Mouse (Mus musculus): ENCODE measurements around the gene Kif3b. TPM values are rescaled to one million over a fixed set of nuclear protein-coding genes. Genes with fewer than 3 reads are reported as not detected.
"Not testable (repeated sequence)": the region's sequence is repeated elsewhere in the genome, so short reads cannot be mapped to it uniquely, and the experiment has no call there.

The Kif3b gene
- total and polyA plus RNA-seq, 3 experiments: 3.8 to 8.2 (median 7.7) TPM

DNA sequence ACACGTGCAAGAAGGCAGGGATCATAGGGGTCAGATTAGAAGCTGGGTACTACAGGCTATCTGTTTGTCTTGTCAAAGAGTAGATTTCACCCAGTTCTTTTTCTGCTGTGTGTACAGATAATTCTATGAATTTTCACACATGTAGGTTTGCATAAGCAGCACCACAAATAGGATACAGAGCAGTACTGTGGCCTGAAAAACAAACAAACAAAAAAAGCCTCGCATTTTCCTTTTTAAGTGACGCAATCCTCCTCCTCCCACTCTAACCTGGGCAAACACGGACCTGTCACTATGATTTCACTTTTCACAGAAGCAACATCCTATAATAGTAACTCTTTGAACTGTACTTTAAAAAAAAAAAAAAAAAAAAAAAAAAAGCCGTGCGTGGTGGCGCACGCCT, 14.8 kb upstream of the Kif3b start:
- no peak for TF ChIP-seq CTCF (IDR thresholded peaks at IDR 0.05)
- no peaks in the 10 kb centered on the region for H3K79me2 ChIP-seq (replicated peaks; ENCODE audit: control insufficient read depth, insufficient read depth, low read length)
- H3K36me3 ChIP-seq (ENCODE audit: control insufficient read depth, insufficient read depth, low read length): no peaks in the 10 kb centered on the region
- no peak overlapping the region for H3K9ac ChIP-seq (ENCODE audit: low read depth, low read length)
- H3K4me3 ChIP-seq: no peak overlapping the region
- no peak overlapping the region for H3K27ac ChIP-seq
- DNase-seq: no peak
- intact Hi-C loops (cut with DNase I): no loop called here
- H3K4me1 ChIP-seq (ENCODE audit: control insufficient read depth, insufficient read depth, low read length): no peaks in the 10 kb centered on the region
- H3K27me3 ChIP-seq (ENCODE audit: control insufficient read depth, insufficient read depth, low read length): no peaks in the 10 kb centered on the region
- 85% methylated on average over 8 of the region's 8 CpGs for WGBS

DNA sequence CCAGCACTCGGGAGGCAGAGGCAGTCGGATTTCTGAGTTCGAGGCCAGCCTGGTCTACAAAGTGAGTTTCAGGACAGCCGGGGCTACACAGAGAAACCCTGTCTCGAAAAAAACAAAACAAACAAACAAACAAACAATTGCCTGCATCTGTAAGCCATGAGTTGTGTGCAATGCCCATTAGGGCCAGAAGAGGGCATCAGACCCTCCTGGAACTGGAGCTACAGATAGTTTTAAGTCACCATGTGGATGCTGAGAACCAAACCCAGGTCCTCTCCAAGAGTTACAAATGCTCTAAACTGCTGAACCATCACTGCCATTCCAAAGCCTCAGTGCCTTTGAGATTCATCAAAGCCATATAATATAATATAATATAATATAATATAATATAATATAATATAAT, 14.4 kb upstream of the Kif3b start:
- WGBS: 95% methylated on average over 5 of the region's 5 CpGs
- intact Hi-C loops (cut with DNase I): not testable (repeated sequence)

DNA sequence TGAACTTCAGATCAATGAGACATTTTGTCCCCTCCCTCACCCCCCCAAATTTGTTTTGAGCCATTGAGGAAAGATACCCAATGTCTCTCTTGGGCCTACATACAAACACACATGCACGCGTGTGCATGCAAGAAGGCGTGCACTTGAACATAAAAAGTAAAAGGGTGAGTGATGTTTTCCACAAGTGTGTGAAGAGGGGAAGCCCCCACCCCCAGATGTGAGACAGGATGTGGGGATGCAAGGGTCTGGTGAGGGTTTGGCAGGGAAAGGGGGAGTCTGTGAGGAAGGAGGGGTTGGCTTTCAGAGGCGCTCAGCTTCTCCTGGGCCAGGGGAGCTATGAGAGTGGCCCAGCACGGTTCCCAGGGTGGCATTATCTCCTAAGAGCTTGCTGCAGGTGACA, 12.9 kb upstream of the Kif3b start:
- H3K27me3 ChIP-seq (ENCODE audit: control insufficient read depth, insufficient read depth, low read length): no peaks in the 10 kb centered on the region
- no peak overlapping the region for H3K9ac ChIP-seq (ENCODE audit: low read depth, low read length)
- no peaks in the 10 kb centered on the region for H3K36me3 ChIP-seq (ENCODE audit: control insufficient read depth, insufficient read depth, low read length)
- WGBS: 86% methylated on average over 5 of the region's 5 CpGs
- no peak overlapping the region for H3K4me3 ChIP-seq
- H3K79me2 ChIP-seq (replicated peaks; ENCODE audit: control insufficient read depth, insufficient read depth, low read length): no peaks in the 10 kb centered on the region
- TF ChIP-seq POLR2A (IDR thresholded peaks at IDR 0.05; ENCODE audit: insufficient read depth, low read depth, low read length): no peak
- no peak for TF ChIP-seq CTCF (IDR thresholded peaks at IDR 0.05)
- TF ChIP-seq EP300 (IDR thresholded peaks at IDR 0.05; ENCODE audit: insufficient read depth, low read depth, low read length): no peak
- H3K4me1 ChIP-seq (ENCODE audit: control insufficient read depth, insufficient read depth, low read length): no peaks in the 10 kb centered on the region
- intact Hi-C loops (cut with DNase I): no loop called here
- no peak for DNase-seq
- no peak overlapping the region for H3K27ac ChIP-seq

More for the DNA sequence above, 14.4 kb upstream of the Kif3b start:
- H3K27me3 ChIP-seq (ENCODE audit: control insufficient read depth, insufficient read depth, low read length); H3K4me1 ChIP-seq (ENCODE audit: control insufficient read depth, insufficient read depth, low read length); DNase-seq; H3K27ac ChIP-seq; H3K9ac ChIP-seq (ENCODE audit: low read depth, low read length); H3K79me2 ChIP-seq (replicated peaks; ENCODE audit: control insufficient read depth, insufficient read depth, low read length); H3K36me3 ChIP-seq (ENCODE audit: control insufficient read depth, insufficient read depth, low read length); H3K4me3 ChIP-seq: not testable (repeated sequence)
- TF ChIP-seq CTCF (IDR thresholded peaks at IDR 0.05): peak; percentile 19; the same call in 1 of the 2 replicates

DNA sequence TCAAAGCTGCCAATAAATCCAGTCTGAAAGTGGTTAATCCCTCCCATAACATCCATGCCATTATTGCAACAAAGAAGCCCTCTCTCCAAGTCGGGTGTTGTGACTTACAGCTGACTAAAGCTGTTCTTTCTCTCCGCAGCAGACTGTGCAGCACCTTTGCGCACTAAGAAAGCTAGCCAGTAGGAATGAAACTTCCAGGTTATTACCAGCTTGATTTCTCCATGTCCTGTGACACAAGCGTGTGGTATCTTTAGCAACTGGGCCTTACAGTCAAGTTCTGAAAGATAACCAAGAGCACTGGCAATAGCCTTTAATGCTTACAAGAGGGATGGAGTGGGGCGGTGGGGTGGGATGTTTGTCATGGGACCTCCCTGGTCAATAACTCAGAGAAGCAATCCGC, 7.3 kb upstream of the Kif3b start:
- WGBS: 85% methylated on average over 6 of the region's 6 CpGs
- H3K4me3 ChIP-seq: no peak overlapping the region

GRCm38 (mm10) chr2:153286524-153286923, 4.7 kb upstream of the Kif3b start:
- WGBS: 83% methylated on average over 4 of the region's 4 CpGs
- H3K4me1 ChIP-seq (ENCODE audit: control insufficient read depth, insufficient read depth, low read length): peaks cover 2% of the 10 kb centered on the region; the same call in 1 of the 2 replicates
- no peak for TF ChIP-seq CTCF (IDR thresholded peaks at IDR 0.05)
- TF ChIP-seq EP300 (IDR thresholded peaks at IDR 0.05; ENCODE audit: insufficient read depth, low read depth, low read length): no peak
- no peak for TF ChIP-seq POLR2A (IDR thresholded peaks at IDR 0.05; ENCODE audit: insufficient read depth, low read depth, low read length)
- no peak overlapping the region for H3K4me3 ChIP-seq
- H3K79me2 ChIP-seq (replicated peaks; ENCODE audit: control insufficient read depth, insufficient read depth, low read length): peaks cover 3% of the 10 kb centered on the region; the same call in 1 of the 2 replicates
- no peaks in the 10 kb centered on the region for H3K36me3 ChIP-seq (ENCODE audit: control insufficient read depth, insufficient read depth, low read length)
- H3K9ac ChIP-seq (ENCODE audit: low read depth, low read length): no peak overlapping the region
- DNase-seq: no peak
- no peak overlapping the region for H3K27ac ChIP-seq
- no peaks in the 10 kb centered on the region for H3K27me3 ChIP-seq (ENCODE audit: control insufficient read depth, insufficient read depth, low read length)
- intact Hi-C loops (cut with DNase I): no loop called here

More for the DNA sequence above, 7.3 kb upstream of the Kif3b start:
- H3K27ac ChIP-seq: no peak overlapping the region
- intact Hi-C loops (cut with DNase I): no loop called here
- H3K4me1 ChIP-seq (ENCODE audit: control insufficient read depth, insufficient read depth, low read length): no peaks in the 10 kb centered on the region
- DNase-seq: no peak
- TF ChIP-seq POLR2A (IDR thresholded peaks at IDR 0.05; ENCODE audit: insufficient read depth, low read depth, low read length): no peak
- no peak for TF ChIP-seq EP300 (IDR thresholded peaks at IDR 0.05; ENCODE audit: insufficient read depth, low read depth, low read length)
- no peak for TF ChIP-seq CTCF (IDR thresholded peaks at IDR 0.05)
- H3K9ac ChIP-seq (ENCODE audit: low read depth, low read length): no peak overlapping the region
- H3K27me3 ChIP-seq (ENCODE audit: control insufficient read depth, insufficient read depth, low read length): no peaks in the 10 kb centered on the region
- H3K36me3 ChIP-seq (ENCODE audit: control insufficient read depth, insufficient read depth, low read length): no peaks in the 10 kb centered on the region
- no peaks in the 10 kb centered on the region for H3K79me2 ChIP-seq (replicated peaks; ENCODE audit: control insufficient read depth, insufficient read depth, low read length)

GRCm38 (mm10) chr2:153287835-153288234, 3.4 kb upstream of the Kif3b start:
- Histone ChIP-seq H3K79me2 (replicated peaks; ENCODE audit: control insufficient read depth, insufficient read depth, low read length) (peaks cover 4% of the 10 kb centered on the region; the same call in 1 of the 2 replicates), H3K27me3 (ENCODE audit: control insufficient read depth, insufficient read depth, low read length) (no peaks in the 10 kb centered on the region), H3K4me1 (ENCODE audit: control insufficient read depth, insufficient read depth, low read length) (peaks cover 5% of the 10 kb centered on the region), H3K9ac (ENCODE audit: low read depth, low read length) (no peak overlapping the region), H3K4me3 (no peak overlapping the region), H3K27ac (no peak overlapping the region), H3K36me3 (ENCODE audit: control insufficient read depth, insufficient read depth, low read length) (no peaks in the 10 kb centered on the region)
- intact Hi-C loops (cut with DNase I): no loop called here
- TF ChIP-seq CTCF (IDR thresholded peaks at IDR 0.05): no peak
- no peak for TF ChIP-seq EP300 (IDR thresholded peaks at IDR 0.05; ENCODE audit: insufficient read depth, low read depth, low read length)
- TF ChIP-seq POLR2A (IDR thresholded peaks at IDR 0.05; ENCODE audit: insufficient read depth, low read depth, low read length): no peak
- 47% methylated on average over 6 of the region's 6 CpGs for WGBS
- DNase-seq: no peak

Measured in heart, adult 2 months (tissue).